Mouse (Mus musculus): ENCODE data around the gene Zfp941.
"Not testable (repeated sequence)": the region's sequence is repeated elsewhere in the genome, so short reads cannot be mapped to it uniquely, and the experiment has no call there.

DNA sequence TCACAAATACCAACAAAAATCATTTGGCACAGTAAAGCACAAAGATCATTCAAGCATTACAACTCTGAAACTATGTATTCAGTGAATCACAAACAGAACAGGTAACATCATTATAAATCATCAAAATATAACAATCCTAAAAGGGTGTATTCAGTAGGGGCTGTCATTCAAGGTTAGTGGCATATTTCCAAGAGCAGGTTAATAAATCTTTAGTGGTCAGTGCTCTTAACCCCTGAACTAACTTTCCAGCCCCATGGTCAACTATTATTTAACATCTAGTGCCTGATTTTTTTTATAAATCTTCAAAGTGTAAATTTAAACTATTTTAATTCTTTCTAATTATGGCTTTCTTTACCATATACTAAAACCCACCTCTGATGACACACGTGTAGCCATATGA lies 56.6 kb downstream of the Zfp941 start:
- not testable (repeated sequence) for TF ChIP-seq CTCF (IDR thresholded peaks at IDR 0.05; ENCODE audit: extremely low read depth, insufficient read depth, insufficient read length, insufficient replicate concordance); POLR2A (IDR thresholded peaks at IDR 0.05; ENCODE audit: low read depth, low read length)

Measured in spleen, adult 2 months (tissue).